Mouse (Mus musculus): ENCODE measurements around the gene Pdgfd. TPM values are rescaled to one million over a fixed set of nuclear protein-coding genes. Genes with fewer than 3 reads are reported as not detected.

The Pdgfd gene
- total RNA-seq, 2 experiments from 2014 or later, result 27.8 to 30.7 TPM

Other genes with a start within 250 kb of the Pdgfd start
- gene Ddi1, start 101.3 kb downstream of the Pdgfd start, total RNA-seq (2021), result not detected

Data from adrenal gland, postnatal 4 days (tissue).